Mouse (Mus musculus): Measurements from ENCODE around the gene Ak9.

The Ak9 gene

DNA sequence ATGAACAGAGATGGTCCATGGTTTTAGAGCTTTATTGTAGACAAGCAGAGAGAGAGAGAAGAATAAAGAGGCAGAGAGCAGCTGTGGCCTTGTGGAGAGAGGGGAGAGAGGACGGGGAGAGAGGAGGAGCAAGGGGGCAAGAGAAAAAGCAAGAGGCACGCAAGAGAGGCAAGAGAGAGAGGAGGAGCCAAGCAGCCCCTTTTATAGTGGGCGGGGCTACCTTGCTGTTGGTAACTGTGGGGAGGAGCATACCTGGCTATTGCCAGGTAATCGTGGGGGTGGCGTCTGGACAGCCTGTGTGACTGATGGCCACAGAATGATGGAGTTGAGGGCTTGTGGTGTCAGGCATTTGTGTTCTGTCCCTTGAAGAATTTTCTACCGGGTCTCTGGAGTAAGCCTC, 122.6 kb downstream of the Ak9 start:
- in situ Hi-C loops (cut with MboI; ENCODE audit: unreplicated experiment in 2 of 2): no loop called here

DNA sequence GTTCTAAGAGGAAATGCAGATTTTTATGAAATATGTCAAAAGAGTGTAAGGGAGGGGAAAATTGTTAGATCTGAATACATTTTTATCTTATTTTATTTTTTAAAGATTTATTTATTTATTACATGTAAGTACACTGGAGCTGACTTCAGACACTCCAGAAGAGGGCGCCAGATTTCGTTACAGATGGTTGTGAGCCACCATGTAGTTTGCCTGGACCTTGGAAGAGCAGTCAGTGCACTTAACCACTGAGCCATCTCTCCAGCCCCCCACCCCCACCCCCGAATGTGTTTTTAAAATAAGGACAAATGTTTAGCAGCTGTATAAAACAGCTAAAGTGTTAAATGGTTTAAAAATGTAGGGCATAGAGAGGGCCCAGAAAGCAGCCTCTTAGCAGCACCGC, 130.8 kb downstream of the Ak9 start:
- in situ Hi-C loops (cut with MboI; ENCODE audit: unreplicated experiment in 2 of 2): loop anchor here (5.0 to 10.0 kb wide), 4 partner anchors 70 to 258 kb away; no protein-coding TSS in a partner anchor

DNA sequence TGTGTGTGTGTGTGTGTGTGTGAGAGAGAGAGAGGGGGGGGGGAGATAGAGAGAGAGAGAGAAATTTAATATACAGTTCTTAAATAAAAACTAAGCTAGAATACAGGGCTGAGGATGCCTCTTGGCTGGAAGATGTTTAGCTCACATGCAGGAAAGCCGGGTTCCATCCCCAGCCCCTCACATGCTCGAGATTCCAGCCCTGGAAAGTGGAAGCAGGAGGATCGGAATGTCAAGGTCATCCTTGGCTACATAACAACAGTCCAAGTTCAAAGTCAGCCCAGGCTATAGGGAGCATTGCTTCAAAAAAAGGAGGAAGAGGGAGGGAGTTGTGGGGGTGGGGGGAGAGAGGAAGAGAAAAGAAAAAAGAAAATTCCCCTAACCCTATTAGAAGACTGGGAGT, 131.4 kb downstream of the Ak9 start:
- in situ Hi-C loops (cut with MboI; ENCODE audit: unreplicated experiment in 2 of 2): loop anchor here in 1 of 2 experiments (10.0 kb wide), 2 partner anchors 70 to 250 kb away; no protein-coding TSS in a partner anchor

DNA sequence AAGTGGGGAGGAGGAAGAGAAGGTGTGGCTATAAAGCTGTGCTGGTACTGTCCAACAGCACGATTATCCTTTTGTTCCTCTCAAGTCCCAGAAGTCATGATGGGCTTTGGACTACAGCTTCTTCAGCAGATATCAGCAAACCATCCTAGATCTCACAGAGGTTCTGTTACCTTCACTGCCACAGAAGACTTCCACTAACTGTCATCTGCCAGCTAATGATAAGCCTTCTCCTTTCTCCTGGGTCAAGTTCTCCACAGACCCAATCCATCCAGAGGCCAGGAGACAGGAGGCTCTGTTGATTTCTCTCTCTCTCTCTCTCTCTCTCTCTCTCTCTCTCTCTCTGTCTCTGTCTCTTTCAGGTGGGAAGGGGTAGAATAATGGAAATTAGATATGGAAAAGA, 144.4 kb downstream of the Ak9 start:
- in situ Hi-C loops (cut with MboI; ENCODE audit: unreplicated experiment in 2 of 2): loop anchor here in 1 of 2 experiments (5.0 kb wide), 1 partner anchor 39 kb away; no protein-coding TSS in a partner anchor

DNA sequence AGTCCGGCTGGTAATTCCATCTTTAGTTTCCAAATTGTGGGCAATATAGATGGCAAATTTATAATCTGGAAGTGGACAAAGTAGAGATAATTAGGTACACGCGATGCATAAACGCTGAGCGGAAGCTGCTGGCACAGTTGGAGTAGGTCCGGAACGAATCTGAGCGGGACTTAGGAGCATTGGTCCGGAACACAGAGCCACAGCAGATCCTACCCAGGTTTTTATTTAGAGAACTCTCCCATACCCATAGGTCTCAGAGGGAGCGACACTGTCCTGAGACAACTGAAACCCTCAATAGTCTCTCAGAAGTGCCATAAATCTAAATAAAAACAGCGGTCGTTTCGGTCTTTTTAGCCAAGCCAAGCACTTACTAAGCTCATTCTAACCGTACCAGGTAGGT, 145.9 kb downstream of the Ak9 start:
- in situ Hi-C loops (cut with MboI; ENCODE audit: unreplicated experiment in 2 of 2): loop anchor here in 1 of 2 experiments (5.0 kb wide), 1 partner anchor 38 kb away; no protein-coding TSS in a partner anchor

DNA sequence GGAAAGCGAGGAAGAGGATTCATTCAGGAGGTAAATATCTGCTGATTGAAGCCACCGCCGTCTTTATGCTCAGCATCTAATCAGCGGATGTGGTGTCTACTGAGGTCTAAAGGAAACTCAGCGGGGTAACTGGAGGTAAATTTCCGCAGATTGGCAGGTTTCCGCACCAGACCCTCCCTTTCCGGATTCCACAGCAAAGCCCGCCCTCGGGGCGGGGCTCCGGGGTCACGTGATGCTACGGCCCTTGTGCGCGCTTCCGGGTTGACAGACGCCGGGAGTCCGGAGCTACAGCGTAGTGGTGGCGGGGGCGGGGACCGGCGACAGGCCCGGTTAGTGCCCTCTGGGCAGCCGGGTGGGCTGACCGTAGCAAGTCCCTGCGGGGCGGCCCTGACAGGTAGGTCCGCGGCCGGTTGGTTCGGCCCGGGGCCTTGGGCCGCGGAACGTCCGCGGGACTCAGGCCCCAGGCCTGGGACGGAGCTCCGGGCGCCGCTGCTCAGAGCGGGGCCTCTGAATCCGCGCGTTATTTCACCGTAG, 146.4 kb downstream of the Ak9 start, which contains the start of gene Zbtb24:
Zbtb24 (plus strand) TSS at position 247 of the 534 bp plus-strand sequence.
- in situ Hi-C loops (cut with MboI; ENCODE audit: unreplicated experiment in 2 of 2): no loop called here

DNA sequence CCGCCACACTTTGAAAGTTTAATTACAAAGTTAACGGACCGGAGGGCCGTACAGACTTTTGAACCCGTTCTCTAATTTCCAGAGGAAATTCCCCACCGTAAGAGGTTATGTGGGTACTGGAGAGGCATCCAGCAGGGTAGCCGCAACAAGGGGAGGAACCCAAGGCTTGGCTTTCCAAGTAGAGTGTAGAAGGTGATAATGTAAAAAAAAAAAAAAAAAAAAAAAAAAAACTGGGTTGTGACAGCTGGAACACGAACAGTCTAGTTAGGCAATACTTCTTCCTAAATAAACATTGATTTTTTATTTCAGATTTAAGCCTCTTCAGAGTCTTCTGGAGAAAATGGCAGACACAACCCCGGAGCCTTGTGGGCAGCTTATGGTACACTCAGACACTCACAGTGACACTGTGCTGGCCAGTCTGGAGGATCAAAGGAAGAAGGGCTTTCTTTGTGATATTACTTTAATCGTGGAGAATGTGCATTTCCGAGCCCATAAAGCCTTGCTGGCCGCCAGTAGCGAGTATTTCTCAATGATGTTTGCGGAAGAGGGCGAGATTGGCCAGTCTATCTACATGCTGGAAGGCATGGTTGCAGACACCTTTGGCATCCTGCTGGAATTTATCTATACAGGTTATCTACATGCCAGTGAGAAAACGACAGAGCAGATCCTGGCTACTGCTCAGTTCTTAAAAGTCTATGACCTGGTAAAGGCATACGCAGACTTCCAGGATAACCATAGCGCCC, 147.2 kb downstream of the Ak9 start:
- in situ Hi-C loops (cut with MboI; ENCODE audit: unreplicated experiment in 2 of 2): no loop called here

DNA sequence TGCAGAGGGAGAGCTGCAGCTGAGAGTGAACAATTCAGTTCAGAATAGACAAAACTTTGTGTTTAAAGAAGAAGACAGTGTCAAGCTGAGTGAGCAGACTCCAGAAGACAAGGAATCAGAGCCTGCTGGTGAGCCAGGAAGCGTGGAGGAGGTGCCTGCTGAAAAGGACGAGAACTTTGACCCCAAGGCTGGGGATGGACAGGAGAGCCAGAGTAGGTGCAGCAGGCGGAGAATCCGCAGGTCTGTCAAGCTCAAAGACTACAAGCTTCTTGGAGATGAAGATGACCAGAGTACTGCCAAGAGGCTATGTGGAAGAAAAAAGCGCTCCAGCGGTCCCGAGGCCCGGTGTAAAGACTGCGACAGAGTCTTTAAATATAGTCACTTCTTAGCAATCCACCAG, 147.9 kb downstream of the Ak9 start:
- in situ Hi-C loops (cut with MboI; ENCODE audit: unreplicated experiment in 2 of 2): no loop called here

DNA sequence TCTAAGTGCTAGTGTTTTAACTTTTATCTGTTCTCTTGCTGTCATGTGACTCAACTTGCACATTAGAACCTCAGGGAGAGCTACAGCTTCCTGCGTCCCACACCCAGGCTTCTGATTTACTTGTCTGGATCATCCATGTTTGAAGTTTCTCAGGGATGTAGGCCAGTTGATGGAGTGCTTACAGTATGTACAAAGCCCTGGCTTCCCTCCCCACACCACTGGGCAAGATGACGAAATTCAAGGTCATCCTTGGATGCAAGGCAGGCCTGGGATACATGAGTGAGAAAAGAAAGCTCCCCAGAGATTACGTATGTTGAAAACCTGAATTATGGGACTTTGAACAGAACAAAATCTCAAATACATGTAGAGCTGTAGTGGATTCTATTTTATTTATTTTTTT, 149.0 kb downstream of the Ak9 start:
- in situ Hi-C loops (cut with MboI; ENCODE audit: unreplicated experiment in 2 of 2): no loop called here

DNA sequence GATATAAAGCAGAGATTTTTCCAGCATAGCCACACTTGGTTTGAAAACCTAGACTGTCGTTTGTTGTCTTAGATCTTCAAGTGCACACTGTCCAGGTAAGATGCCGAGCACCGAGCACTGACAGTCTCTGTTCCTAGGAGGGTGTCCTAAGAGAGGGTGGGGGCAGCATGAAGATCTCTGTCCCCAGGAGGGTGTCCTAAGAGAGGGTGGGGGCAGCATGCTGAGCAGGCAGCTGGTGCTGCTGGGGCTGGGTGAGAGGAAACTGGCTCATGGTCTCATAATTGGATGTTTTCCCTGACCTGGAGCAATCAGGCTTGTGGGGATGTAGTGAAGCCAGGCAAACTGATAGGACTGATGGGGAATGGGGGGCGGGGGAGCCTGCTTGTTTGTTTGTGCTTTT, 156.2 kb downstream of the Ak9 start:
- in situ Hi-C loops (cut with MboI; ENCODE audit: unreplicated experiment in 2 of 2): no loop called here

DNA sequence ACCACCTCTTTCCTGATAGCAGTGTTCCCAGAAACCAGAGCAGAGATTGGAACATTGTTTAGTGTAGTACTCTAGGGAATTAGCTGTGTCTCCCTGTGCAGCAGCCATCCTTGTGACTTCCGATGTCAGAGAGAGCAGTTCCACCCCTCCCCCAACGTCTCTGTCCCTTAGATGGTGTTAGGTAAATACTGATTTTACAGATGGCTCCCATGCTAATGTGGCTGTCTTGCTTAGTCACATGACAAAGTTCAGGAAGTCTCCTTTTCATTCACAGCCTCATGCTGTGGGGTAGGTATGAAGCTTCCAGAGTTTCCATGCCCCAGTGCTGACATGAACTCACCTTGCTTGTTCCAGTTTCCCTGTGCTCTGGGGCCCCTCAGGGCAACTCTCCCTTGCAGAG, 156.7 kb downstream of the Ak9 start:
- in situ Hi-C loops (cut with MboI; ENCODE audit: unreplicated experiment in 2 of 2): no loop called here

DNA sequence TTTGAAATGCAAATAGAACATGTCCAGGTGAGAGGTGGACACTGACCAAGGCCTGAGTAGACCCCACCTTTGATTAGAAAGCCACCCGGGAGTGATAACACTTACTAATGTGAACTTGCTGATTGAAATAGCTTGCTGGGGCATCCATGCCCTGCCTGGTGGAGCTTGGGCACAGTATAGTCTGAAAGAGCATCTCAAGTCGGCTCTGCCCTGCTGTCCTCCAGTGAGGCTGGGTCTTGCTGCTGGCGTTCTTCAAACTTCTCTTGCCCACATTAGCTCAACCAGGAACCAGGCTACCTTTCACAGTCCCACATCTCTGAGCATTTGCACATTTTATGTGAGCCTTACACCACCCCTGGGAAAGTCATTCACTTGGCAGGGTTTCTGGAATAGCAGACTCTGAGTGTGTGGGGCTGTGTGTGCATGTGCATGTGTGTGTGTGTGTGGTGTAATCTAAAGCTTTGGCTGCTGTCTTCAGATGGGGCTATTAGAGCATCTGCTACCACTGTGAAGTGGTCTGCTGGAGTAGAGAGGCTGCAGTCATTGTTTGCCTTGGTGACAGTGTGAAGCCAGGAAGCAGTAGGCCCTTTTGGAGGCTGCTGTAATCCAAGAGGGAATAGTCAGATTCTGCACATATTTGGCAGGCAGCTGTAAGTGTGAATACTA, 157.4 kb downstream of the Ak9 start:
- in situ Hi-C loops (cut with MboI; ENCODE audit: unreplicated experiment in 2 of 2): no loop called here

DNA sequence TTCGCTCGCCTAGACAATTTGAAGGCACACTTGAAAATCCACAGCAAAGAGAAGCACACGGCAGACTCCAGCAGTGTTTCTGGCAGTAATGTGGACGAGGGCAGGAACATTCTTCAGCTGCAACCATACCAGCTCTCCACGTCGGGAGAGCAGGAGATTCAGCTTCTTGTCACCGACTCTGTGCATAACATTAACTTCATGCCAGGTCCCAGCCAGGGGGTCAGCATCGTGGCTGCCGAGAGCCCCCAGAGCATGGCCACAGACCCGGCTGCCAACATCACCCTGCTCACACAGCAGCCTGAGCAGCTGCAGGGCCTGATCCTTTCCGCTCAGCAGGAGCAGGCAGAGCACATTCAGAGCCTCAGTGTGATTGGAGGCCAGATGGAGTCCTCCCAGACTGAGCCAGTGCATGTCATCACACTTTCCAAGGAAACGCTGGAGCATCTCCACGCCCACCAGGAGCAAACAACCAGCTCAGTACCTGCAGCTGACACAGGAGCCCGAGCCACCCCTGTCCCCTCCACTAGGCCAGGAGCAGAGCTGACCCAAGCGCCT, 160.7 kb downstream of the Ak9 start:
- in situ Hi-C loops (cut with MboI; ENCODE audit: unreplicated experiment in 2 of 2): no loop called here

DNA sequence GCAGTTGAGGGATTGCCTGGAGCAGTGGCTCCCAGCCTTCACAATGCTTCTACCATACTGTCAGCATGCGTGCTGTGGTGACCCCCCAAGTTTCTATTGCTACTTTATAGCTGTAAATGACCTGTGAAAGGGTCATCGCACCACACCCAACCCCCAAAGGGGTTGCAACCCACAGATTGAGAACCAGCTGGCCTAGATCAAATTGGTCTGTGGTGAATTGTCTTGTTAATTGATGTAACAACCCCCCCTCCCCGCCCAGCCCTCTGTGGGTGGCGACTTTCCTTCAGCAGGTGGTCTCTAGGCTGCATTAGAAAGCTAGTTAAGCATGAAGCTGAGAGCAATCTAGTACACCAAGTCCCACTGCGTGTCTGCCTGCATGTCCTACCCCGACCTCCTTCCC, 163.5 kb downstream of the Ak9 start:
- in situ Hi-C loops (cut with MboI; ENCODE audit: unreplicated experiment in 2 of 2): no loop called here

DNA sequence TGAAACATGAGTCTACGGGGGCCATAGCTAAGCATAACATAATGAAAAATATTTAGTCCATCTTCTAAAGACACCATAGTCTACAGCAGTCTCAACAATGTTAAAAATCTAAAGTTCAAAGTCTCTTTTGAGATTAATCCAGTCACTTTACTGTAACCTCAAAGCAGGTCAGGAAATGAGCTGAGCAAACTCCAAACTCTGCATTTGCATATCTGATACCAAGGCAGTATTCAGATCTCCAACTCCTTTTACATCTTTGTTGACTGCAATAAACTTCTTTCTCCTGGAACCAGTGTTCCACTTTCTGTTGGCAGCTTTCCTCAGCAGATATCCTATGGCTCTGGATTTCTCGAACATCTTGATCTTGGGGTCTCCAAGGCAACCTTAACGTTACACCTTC, 166.9 kb downstream of the Ak9 start:
- in situ Hi-C loops (cut with MboI; ENCODE audit: unreplicated experiment in 2 of 2): no loop called here

DNA sequence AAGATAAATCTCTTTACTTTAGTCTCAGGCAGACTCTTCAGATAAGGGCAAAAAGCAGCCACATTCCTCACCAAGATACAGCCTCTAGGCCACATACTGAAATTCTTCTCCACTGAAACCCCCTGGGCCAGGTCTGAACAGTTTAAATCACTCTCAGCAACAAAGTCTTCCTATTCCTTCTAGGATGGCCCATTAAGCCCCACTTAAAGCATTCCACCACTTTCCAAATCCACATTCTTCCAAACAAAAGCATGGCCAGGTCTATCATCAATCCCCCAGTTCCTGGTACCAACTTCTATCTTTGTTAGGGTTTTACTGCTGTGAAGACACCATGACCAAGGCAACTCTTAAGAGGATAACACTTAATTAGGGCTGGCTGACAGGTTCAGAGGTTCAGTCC, 168.8 kb downstream of the Ak9 start:
- in situ Hi-C loops (cut with MboI; ENCODE audit: unreplicated experiment in 2 of 2): no loop called here

DNA sequence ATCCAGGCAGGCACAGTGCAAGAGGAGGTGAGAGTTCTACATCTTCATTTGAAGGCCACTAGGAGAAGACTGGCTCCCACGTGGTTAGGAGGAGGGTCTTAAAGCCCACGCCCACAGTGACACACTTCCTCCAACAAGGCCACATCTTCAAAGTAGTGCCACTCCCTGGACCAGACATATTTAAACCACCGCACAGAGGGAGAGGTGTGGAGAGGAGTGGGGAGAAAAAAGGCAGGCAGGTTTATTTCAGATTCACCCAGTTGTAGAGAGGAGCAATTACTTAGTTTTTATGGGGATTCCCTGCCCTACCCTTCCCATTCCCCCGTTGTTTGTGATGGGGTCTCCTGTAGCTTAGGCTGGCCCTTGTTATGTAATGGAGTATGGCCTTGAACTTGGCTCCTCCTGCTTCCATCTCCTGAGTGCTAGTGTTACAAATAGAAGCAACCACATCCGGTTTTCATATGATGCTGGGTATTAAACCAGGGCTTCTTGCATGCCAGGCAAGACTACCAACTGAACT, 169.2 kb downstream of the Ak9 start:
- in situ Hi-C loops (cut with MboI; ENCODE audit: unreplicated experiment in 2 of 2): no loop called here

DNA sequence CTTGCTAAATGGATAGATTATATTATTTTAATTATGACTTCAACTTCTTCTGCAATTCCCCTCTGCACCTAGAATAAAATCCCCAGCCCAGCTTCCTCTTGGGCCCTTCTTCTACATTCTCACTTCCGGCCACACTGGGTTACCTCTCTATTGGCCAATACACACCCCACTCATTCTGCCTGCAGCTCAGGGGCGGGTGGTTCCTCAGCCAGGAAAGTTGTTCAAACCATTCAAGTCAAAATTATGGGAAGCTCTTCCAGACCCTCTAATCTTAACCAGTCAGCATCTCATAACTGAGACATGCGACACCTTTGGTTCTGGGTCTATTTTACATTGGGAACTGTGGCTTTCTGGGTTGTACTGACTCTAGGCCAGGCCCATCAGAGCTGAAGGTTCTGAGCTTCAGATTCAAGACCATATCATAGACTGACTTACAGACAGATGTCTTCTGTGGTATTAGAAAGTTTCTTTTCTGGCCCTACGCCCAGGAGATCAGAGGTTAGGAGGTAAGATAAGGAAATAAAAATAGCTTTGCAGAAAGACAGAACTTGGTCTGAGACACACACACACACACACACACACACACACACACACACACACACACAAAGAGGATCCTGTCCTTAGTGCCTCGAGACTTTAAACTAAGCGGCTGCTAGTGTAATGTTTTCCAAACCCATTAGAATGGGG, 170.1 kb downstream of the Ak9 start:
- in situ Hi-C loops (cut with MboI; ENCODE audit: unreplicated experiment in 2 of 2): no loop called here

DNA sequence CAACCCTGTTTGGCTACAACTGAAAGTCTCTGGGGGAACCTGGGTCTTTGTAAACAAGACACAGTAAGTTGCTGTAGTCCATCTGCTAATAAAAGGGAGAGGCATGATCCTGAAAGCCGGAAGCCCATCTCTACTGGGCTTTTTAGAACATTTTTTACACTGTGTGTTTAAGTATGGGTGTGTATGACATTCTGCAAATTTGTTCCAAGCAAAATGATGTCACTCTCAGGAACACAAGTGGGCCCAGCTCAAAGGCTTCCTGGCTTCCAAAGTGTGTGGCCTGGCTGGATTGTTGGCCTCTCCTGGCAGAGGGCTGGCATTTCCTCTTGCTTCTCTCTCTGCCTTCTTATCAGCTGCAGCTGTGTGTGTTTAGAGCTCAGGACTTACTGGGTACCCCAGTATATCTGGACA, 171.2 kb downstream of the Ak9 start:
- in situ Hi-C loops (cut with MboI; ENCODE audit: unreplicated experiment in 2 of 2): no loop called here

DNA sequence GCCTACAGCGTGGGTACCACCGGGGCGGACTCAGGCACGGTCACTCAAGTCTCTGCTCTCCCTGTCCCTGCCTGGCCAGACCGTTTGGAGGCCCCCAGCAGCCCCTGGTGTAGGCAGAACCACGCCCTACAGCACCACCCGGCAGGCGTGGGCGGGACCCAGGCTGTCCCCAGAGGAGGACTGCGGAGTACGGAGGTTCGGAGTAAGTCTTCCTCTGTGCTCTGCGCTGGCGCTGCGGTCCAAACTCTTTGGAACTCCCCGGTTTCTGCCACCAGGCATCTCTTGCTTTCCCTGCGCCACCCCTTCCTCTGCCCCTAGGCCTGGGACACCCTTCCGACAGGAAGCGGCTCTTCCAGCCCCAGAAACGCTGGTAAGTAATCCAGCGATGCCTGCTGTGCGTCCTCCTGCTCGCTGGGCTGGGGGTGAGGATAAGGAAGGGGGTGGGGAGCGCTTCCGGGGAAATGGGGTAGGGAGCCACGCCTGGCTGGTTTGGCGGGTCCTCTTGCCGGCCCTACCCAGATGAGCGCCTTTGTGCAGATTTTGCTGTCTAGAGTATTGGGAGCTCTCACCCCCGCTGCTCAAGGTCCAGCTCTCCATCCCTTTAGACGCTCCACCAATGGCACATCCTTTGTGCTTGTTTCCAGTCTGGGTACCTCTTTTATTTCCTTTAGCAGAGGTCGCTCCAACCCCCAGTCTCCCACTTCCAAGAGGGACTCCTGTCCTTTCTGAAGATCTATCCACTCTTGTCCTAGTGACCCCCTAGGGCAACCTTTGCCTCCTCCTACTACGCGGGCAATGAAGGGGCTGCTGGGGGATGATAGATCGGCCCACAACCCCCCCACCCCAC, 172.6 kb downstream of the Ak9 start, which contains the start of gene Mical1:
Mical1 (plus strand) TSS at position 144 of the 847 bp plus-strand sequence.
- in situ Hi-C loops (cut with MboI; ENCODE audit: unreplicated experiment in 2 of 2): no loop called here
